Mouse (Mus musculus) brown adipose tissue, adult 24 weeks (tissue): ENCODE data around the gene Cyyr1. TPM values are rescaled to one million over a fixed set of nuclear protein-coding genes. Genes with fewer than 3 reads are reported as not detected.

Experiments
- H3K27ac ChIP-seq: fragments of 200-500 bp; replicated peaks from 2 replicates; pipeline ENCODE4 v1.5.1; 2012; ENCODE audit warnings: low read depth, mild to moderate bottlenecking, low read length
- H3K4me1 ChIP-seq: fragments of 200-500 bp; 2 replicates; pipeline ENCODE4 v1.6.1; 2012; ENCODE audit warnings: low read length, mixed read lengths; ENCODE audit not compliant: control insufficient read depth, insufficient read depth, insufficient read length
- H3K4me3 ChIP-seq: fragments of 200-500 bp; 2 replicates; pipeline ENCODE4 v1.5.1; 2012; ENCODE audit warnings: low read depth, mild to moderate bottlenecking, low read length, moderate library complexity; ENCODE audit not compliant: insufficient read depth
- polyA plus RNA-seq: library from polyadenylated mRNA; stranded (reverse); fragments of >200 nt; gene quantifications from 2 replicates; pipeline ENCODE4 v1.2.4, GENCODE M21; 2012; ENCODE audit not compliant: missing spikeins, insufficient read depth, insufficient read length

Gene Cyyr1
- polyA plus RNA-seq, 1 experiment = 12.4 TPM

- Histone ChIP-seq H3K4me1 (no peaks in the 10 kb centered on the region), H3K4me3 (no peak overlapping the region), H3K27ac (no peak overlapping the region)
These were observed 166.4 kb downstream of the Cyyr1 start for GRCm38 (mm10) chr16:85386801-85387200.

Other genes starting within 250 kb of the Cyyr1 start
- gene Adamts1, start 249.7 kb upstream of the Cyyr1 start, polyA plus RNA-seq = 8.4 and 9.3 TPM in 2 replicates